In genomic region chr7:76127641-76128111, GRCm38 (mm10) we compare ENCODE assay signal across 13 mouse cellular contexts.
DNase-seq lines count a peak whose midpoint lies in the region; ATAC-seq and TF ChIP-seq lines count a peak whose summit lies in the region.
"Had no signal": no experiment of that assay in that cellular context is flagged by ENCODE, and none has a peak within 500 bp of the region (broad histone marks: within the 10 kb centered on the region; RNA-seq: fewer than 3 reads in every experiment).

No protein-coding gene starts in this region.

- H3K9ac ChIP-seq in embryonic facial prominence, embryonic 14.5 days (ENCODE audit: low read depth, low read length): no peak overlapping the region
- H3K9ac ChIP-seq in forebrain, embryonic 14.5 days (ENCODE audit: low read length): no peak overlapping the region

- no peak overlapping the region for H3K27ac ChIP-seq in embryonic facial prominence, embryonic 14.5 days (replicated peaks; ENCODE audit: low read depth, low read length)
- H3K27ac ChIP-seq in embryonic facial prominence, embryonic 10.5 days (replicated peaks): no peak overlapping the region
- H3K27ac ChIP-seq in forebrain, embryonic 14.5 days (ENCODE audit: low read depth, low read length): no peak overlapping the region

- intact Hi-C loops in left cerebral cortex, postnatal 36 days (cut with DNase I): no loop called here

- WGBS in embryonic facial prominence, embryonic 14.5 days: 66% methylated on average over 2 of the region's 2 CpGs
- 74% methylated on average over 2 of the region's 2 CpGs for WGBS in embryonic facial prominence, embryonic 10.5 days
- WGBS in forebrain, embryonic 14.5 days: 78% methylated on average over 2 of the region's 2 CpGs

- H3K4me1 ChIP-seq in embryonic facial prominence, embryonic 14.5 days (ENCODE audit: control insufficient read depth, insufficient read depth, low read length): no peaks in the 10 kb centered on the region
- H3K4me1 ChIP-seq in embryonic facial prominence, embryonic 10.5 days: no peaks in the 10 kb centered on the region
- no peaks in the 10 kb centered on the region for H3K4me1 ChIP-seq in forebrain, embryonic 14.5 days (ENCODE audit: control insufficient read depth, insufficient read depth, low read length)

- H3K27me3 ChIP-seq in embryonic facial prominence, embryonic 14.5 days (replicated peaks; ENCODE audit: control insufficient read depth, insufficient read depth, low read length): no peaks in the 10 kb centered on the region
- H3K27me3 ChIP-seq in embryonic facial prominence, embryonic 10.5 days (replicated peaks; ENCODE audit: low read depth, poor library complexity, severe bottlenecking): no peaks in the 10 kb centered on the region
- no peaks in the 10 kb centered on the region for H3K27me3 ChIP-seq in forebrain, embryonic 14.5 days (replicated peaks; ENCODE audit: control insufficient read depth, insufficient read depth, low read length)

- no peak overlapping the region for H3K4me2 ChIP-seq in embryonic facial prominence, embryonic 14.5 days (ENCODE audit: low read depth, low read length)
- no peak overlapping the region for H3K4me2 ChIP-seq in forebrain, embryonic 14.5 days (ENCODE audit: low read length)
- H3K4me2 ChIP-seq: midbrain, embryonic 11.5 days had no signal

- DNase-seq in embryonic facial prominence, embryonic 14.5 days (ENCODE audit: low spot score): peak; percentile 2
- no peak for DNase-seq in embryonic facial prominence, embryonic 10.5 days (ENCODE audit: low spot score)
- peak; percentile 9 for DNase-seq in brain, embryonic 14.5 days (ENCODE audit: low read depth)
- peak; percentile 80 to 88 for DNase-seq in layer of hippocampus, adult 8-10 months (ENCODE audit: low spot score in 2 of 2)
- DNase-seq in left cerebral cortex, postnatal 36 days (ENCODE audit: low spot score in 2 of 2): peak; percentile 61 to 72
- DNase-seq in yolk sac, embryonic 10.5 days (ENCODE audit: low spot score): no peak
- no peak for DNase-seq in kidney, adult 18-20 months
- DNase-seq in forebrain, embryonic 14.5 days (ENCODE audit: low spot score): no peak
- DNase-seq: heart, adult 11 months; kidney, adult 11 months had no signal

- ATAC-seq in embryonic facial prominence, embryonic 14.5 days (ENCODE audit: low read depth): no peak
- ATAC-seq in forebrain, embryonic 14.5 days: no peak
- ATAC-seq: lung, postnatal 0 days had no signal

- no peak for TF ChIP-seq CTCF in brain, embryonic 14.5 days (IDR thresholded peaks at IDR 0.05; ENCODE audit: borderline replicate concordance, extremely low read depth, insufficient read depth, insufficient read length)

- no peaks in the 10 kb centered on the region for H3K9me3 ChIP-seq in embryonic facial prominence, embryonic 14.5 days (ENCODE audit: control insufficient read depth, low read length)
- no peaks in the 10 kb centered on the region for H3K9me3 ChIP-seq in embryonic facial prominence, embryonic 10.5 days
- no peaks in the 10 kb centered on the region for H3K9me3 ChIP-seq in forebrain, embryonic 14.5 days (replicated peaks; ENCODE audit: control insufficient read depth, low read length)

- no peaks in the 10 kb centered on the region for H3K36me3 ChIP-seq in embryonic facial prominence, embryonic 14.5 days (ENCODE audit: control insufficient read depth, insufficient read depth, low read length)
- no peaks in the 10 kb centered on the region for H3K36me3 ChIP-seq in embryonic facial prominence, embryonic 10.5 days (replicated peaks)
- H3K36me3 ChIP-seq in forebrain, embryonic 14.5 days (ENCODE audit: control insufficient read depth, insufficient read depth, low read length): no peaks in the 10 kb centered on the region

- no peak for TF ChIP-seq POLR2A in brain, embryonic 14.5 days (IDR thresholded peaks at IDR 0.05; ENCODE audit: borderline replicate concordance, extremely low read depth, insufficient read depth, insufficient read length, poor library complexity, severe bottlenecking)

- no peak overlapping the region for H3K4me3 ChIP-seq in embryonic facial prominence, embryonic 14.5 days (ENCODE audit: low read depth, low read length)
- no peak overlapping the region for H3K4me3 ChIP-seq in embryonic facial prominence, embryonic 10.5 days
- no peak overlapping the region for H3K4me3 ChIP-seq in forebrain, embryonic 14.5 days (ENCODE audit: low read depth, low read length)
- H3K4me3 ChIP-seq: erythroblast, embryonic 14.5 days had no signal

Comparison
In these comparisons a context has a peak if more than half of its experiments do, and no peak if none do; other contexts are left out.
1. DNase-seq: peak in embryonic facial prominence, embryonic 14.5 days (single experiment), brain, embryonic 14.5 days (single experiment), layer of hippocampus, adult 8-10 months (2 of 2) and left cerebral cortex, postnatal 36 days (2 of 2); none in embryonic facial prominence, embryonic 10.5 days (single experiment), yolk sac, embryonic 10.5 days (single experiment), kidney, adult 18-20 months (single experiment) and forebrain, embryonic 14.5 days (single experiment).